Mouse (Mus musculus) embryonic facial prominence, embryonic 10.5 days (tissue): ENCODE data around the gene Gnai1. TPM values are rescaled to one million over a fixed set of nuclear protein-coding genes. Genes with fewer than 3 reads are reported as not detected.

Source experiments
- DNase-seq: peaks from one replicate; pipeline ENCODE4 v3.0.0-alpha.2; 2017; ENCODE audit warnings: low spot score
- H3K27ac ChIP-seq: fragments of 300-500 bp; sonication (generic); replicated peaks from 2 replicates; pipeline ENCODE4 v1.5.1; 2016; ENCODE audit warnings: mild to moderate bottlenecking
- H3K27me3 ChIP-seq: fragments of 300-500 bp; sonication (generic); replicated peaks from 2 replicates; pipeline ENCODE4 v1.6.1; 2016; ENCODE audit warnings: low read depth, mild to moderate bottlenecking; ENCODE audit not compliant: poor library complexity, severe bottlenecking
- H3K36me3 ChIP-seq: fragments of 300-500 bp; sonication (generic); replicated peaks from 2 replicates; pipeline ENCODE4 v1.6.1; 2016; ENCODE audit warnings: mild to moderate bottlenecking, moderate library complexity
- H3K4me1 ChIP-seq: fragments of 300-500 bp; sonication (generic); 2 replicates; pipeline ENCODE4 v1.6.1; 2016
- H3K4me3 ChIP-seq: fragments of 300-500 bp; sonication (generic); 2 replicates; pipeline ENCODE4 v1.5.1; 2016; ENCODE audit warnings: mild to moderate bottlenecking, moderate library complexity
- H3K9me3 ChIP-seq: fragments of 300-500 bp; sonication (generic); 2 replicates; pipeline ENCODE4 v1.6.1; 2016; ENCODE audit warnings: mild to moderate bottlenecking
- WGBS: fragments of 180-500 bp; shearing (Covaris S2); methylation state at CpG from one replicate; pipeline ENCODE4 v1.1.7; 2016; 5-methylcytosine and 5-hydroxymethylcytosine counted together
- polyA plus RNA-seq: library from polyadenylated mRNA; unstranded; fragments of >200 nt; fragmentation: Nextera tagmentation; extraction: Ambion mirVana; gene quantifications from 2 replicates; pipeline ENCODE4 v1.2.1, GENCODE M21; 2016

Gene Gnai1
- polyA plus RNA-seq, 1 experiment from 2014 or later, result 11.1 TPM

DNA sequence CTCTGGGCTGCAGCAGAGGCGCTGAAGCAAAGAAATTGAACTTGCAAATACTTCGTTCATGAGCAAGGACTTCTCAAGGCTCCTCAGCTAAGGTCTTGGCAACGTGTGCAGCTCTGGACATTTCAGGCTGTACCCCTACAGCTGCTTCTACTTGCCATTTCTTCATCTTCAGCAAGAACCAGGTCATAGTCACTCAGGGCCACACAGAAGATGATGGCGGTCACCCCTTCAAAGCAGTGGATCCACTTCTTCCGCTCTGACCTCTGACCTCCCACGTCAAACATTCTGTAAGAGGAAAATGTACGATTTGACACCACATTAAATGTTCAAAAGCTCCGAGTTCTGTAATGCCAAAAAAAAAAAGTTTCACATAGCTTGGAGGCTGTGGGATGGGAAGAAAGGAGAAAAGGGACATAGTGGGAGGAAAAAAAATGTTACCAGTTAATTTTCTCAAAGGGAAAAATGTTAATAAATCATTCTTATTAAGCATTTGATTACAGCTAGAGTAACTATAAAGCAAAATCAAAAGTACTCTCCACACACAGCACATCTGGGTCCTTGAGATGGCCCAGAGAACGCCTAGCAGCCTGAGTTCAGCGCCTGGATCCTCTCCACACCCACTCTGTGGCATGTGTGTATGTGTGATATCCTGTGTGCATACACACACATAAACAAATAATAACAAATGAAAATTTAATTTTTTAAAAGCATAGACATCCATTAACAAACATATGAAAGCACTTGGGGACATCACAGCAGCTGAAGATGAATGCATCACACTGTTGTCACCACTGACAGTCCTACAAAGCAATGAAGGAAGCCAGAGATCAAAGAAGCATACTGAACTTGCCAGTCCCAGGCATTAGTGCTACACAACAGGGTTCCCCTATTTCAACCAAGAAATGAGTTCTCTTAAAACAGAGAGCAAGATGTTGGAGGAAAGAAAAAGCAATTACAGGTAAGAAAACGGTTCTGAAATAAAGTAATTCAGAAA lies 86.6 kb downstream of the Gnai1 start:
- no peak for DNase-seq
- Histone ChIP-seq H3K27me3 (no peaks in the 10 kb centered on the region), H3K4me3 (no peak overlapping the region), H3K27ac (no peak overlapping the region), H3K9me3 (no peaks in the 10 kb centered on the region), H3K4me1 (no peaks in the 10 kb centered on the region), H3K36me3 (no peaks in the 10 kb centered on the region)
- 86% methylated on average over 11 of the region's 11 CpGs for WGBS

DNA sequence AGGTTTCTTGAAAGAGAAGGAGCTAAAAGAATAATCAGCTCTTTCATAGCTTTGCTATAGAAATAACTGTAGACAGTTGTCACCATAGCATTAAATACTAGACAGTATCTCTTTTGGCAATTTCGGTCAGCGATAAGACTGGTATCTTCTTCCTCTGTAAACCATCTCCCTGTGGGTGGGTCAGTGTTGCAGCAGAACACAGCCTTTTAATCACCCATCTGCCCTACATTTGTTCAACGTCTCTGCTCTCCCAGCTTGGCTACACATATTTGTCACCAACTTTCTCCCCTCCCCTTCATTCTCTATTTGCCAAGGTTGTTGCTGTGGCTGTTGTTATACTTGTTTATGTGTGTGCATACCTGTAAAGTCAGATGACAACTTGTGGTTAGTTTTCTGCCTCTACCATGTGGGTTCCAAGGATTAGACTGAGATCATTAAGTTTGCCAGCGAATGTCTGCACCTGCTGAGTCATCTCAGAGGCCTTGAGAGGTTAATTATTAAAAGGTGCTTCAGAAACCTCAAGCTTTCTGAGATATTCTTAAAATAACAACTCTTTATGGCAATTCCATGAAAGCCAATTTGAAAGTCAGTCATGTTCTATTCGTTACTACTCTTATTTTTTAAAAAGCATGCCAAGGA lies 109.7 kb downstream of the Gnai1 start:
- WGBS, result 85% methylated on average over 5 of the region's 5 CpGs
- H3K36me3 ChIP-seq, result no peaks in the 10 kb centered on the region
- no peaks in the 10 kb centered on the region for H3K9me3 ChIP-seq
- DNase-seq, result no peak
- H3K4me1 ChIP-seq, result no peaks in the 10 kb centered on the region
- no peak overlapping the region for H3K4me3 ChIP-seq
- H3K27me3 ChIP-seq, result no peaks in the 10 kb centered on the region
- no peak overlapping the region for H3K27ac ChIP-seq

DNA sequence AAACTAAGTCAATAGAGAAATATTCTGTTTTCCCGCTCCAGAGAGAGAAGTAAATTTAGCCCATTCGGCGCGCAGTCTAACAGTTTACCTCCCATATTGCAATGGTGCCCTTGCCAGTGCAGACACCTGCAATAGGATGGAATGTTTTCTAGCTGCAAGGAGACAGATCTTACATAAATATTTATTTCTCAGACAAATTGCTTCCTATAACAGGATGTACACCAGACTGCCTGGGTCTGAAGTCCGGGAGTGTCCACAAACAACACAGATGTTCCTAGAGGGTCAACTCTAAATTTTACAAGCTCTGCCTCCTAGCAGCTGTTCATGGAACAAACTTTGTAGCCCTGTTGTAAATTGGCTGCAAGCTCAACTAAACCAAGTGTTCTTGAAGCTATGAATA lies 111.0 kb downstream of the Gnai1 start:
- Histone ChIP-seq H3K4me3 (no peak overlapping the region), H3K4me1 (no peaks in the 10 kb centered on the region), H3K27ac (no peak overlapping the region), H3K9me3 (no peaks in the 10 kb centered on the region), H3K27me3 (no peaks in the 10 kb centered on the region), H3K36me3 (no peaks in the 10 kb centered on the region)
- WGBS, result 91% methylated on average over 5 of the region's 5 CpGs
- no peak for DNase-seq

DNA sequence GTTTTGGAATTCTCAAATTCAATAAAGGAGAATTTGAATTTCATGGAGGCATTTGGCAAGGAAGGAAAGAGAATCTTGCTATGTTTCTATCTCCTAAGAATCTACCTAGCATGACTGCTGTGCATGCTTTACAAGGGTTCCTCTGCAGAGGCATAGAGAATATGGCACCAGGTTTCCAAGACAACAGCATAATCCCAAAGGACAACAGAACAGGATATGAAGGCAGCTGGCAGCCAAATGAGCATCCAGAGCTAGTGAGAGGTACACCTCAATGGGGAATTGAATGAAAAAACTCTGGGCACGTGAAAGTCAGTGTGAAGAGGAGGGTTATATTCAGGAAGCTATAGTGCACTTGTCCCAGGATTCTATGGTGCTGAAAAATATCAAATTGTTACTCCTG lies 130.8 kb downstream of the Gnai1 start:
- Histone ChIP-seq H3K9me3 (no peaks in the 10 kb centered on the region), H3K36me3 (no peaks in the 10 kb centered on the region), H3K4me1 (no peaks in the 10 kb centered on the region), H3K4me3 (no peak overlapping the region), H3K27me3 (no peaks in the 10 kb centered on the region), H3K27ac (no peak overlapping the region)
- no peak for DNase-seq
- WGBS, result 56% methylated on average over 1 of the region's 1 CpGs

DNA sequence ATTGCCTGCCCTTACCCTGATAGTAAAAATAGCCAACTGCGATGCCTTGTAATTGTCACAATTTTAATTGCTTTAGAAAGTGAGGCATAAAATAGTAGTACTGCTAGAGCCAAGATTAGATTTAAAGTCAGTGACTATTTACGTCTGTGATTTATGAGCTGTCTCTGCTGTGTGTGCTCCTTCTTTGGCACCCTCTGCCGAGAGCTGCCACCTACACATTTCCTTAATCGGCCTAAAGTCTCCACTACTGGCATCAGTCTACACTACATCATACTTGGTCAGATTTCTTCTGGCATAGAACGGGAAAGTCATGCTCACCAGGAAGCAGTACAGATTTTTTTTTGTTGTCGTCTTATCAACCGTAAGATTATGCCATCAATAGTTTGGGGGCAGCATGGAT lies 131.3 kb downstream of the Gnai1 start:
- H3K27ac ChIP-seq, result no peak overlapping the region
- no peak overlapping the region for H3K4me3 ChIP-seq
- no peaks in the 10 kb centered on the region for H3K4me1 ChIP-seq
- H3K9me3 ChIP-seq, result no peaks in the 10 kb centered on the region
- no peaks in the 10 kb centered on the region for H3K27me3 ChIP-seq
- no peaks in the 10 kb centered on the region for H3K36me3 ChIP-seq
- DNase-seq, result no peak
- 91% methylated on average over 7 of the region's 7 CpGs for WGBS

DNA sequence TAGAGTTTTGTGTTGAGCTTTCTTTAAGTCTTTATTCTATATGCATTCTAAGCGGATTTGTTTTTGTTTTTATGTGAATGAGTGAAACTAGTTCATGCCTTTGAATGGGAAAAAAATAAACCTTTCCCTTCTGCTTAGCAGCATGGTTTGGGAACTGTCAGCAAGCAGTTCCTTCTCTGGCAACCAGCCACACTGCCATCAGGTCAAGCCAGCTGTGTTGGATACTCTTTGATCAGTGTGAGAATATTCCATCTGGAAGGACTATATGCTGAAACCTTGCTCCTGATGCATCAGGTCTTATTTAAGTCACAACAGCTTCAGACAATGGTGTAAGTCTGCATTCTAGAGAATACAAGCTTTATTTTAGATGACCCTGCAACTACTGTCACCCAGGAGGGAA lies 139.3 kb downstream of the Gnai1 start:
- Histone ChIP-seq H3K9me3 (no peaks in the 10 kb centered on the region), H3K36me3 (no peaks in the 10 kb centered on the region), H3K4me1 (no peaks in the 10 kb centered on the region), H3K27ac (no peak overlapping the region), H3K27me3 (no peaks in the 10 kb centered on the region), H3K4me3 (no peak overlapping the region)
- DNase-seq, result no peak
- 64% methylated on average over 1 of the region's 1 CpGs for WGBS

DNA sequence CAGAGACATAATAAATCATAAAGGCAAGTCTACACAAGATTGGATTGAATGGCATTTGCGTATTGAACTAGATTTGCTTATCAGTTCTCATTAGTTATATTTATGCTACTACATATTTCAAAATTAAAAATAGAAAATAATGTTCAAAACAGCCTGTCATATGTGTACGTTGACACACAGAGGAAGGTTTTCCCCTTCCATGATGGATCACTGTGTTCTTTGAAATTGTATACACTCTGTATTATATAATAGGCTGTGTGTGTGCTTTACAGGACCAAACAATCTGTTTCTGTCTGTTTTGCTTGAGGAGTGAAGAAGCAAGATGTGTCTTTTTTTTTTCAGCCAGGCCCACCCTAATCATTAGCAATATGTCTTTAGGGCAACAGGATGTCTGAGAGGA lies 141.9 kb downstream of the Gnai1 start:
- DNase-seq, result no peak
- Histone ChIP-seq H3K27ac (no peak overlapping the region), H3K9me3 (no peaks in the 10 kb centered on the region), H3K4me1 (no peaks in the 10 kb centered on the region), H3K36me3 (no peaks in the 10 kb centered on the region), H3K4me3 (no peak overlapping the region), H3K27me3 (no peaks in the 10 kb centered on the region)
- WGBS, result 89% methylated on average over 2 of the region's 2 CpGs

DNA sequence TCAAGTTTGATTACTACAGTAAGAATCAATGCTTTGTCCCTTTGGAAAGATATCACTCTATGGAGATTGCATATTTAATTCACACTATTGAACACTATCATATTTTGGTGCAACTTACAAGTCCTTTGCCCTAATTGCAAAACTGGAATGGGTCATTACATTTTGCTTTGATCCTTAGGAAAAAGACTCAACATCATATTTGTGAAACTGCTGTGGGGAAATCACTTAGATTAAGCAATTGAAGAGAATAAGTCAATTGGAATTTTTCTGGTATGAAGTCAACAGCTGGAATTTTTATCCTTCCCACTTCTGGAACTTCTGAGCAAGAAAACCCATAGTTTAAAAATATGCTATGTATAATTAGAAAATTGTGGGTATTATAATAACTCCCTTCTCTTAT lies 142.3 kb downstream of the Gnai1 start:
- no peak overlapping the region for H3K27ac ChIP-seq
- no peak overlapping the region for H3K4me3 ChIP-seq
- no peak for DNase-seq
- H3K4me1 ChIP-seq, result no peaks in the 10 kb centered on the region
- no peaks in the 10 kb centered on the region for H3K9me3 ChIP-seq
- H3K27me3 ChIP-seq, result no peaks in the 10 kb centered on the region
- no peaks in the 10 kb centered on the region for H3K36me3 ChIP-seq
